8 mouse cellular contexts compared by ENCODE assay signal in the genomic region with DNA sequence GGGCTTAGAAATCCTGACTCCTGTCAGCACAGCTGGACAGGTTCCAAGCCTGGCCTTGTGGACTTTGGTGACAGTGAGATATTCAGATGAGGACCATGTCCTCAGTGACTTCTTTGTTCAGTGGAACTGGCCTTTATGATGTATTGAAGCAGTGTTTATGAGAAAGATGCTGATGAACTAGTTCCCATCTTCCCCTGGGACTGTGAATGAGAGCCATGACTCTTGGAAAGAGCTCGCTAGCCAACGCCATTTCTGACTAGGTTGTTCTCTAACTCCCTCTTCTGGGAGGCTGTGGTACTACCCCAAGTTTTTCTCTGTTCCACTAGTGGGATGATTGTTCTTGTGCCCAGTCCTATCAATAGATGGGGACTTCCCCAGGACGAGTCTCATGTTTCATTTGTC. TPM values are rescaled to one million over a fixed set of nuclear protein-coding genes. Genes with fewer than 3 reads are reported as not detected.
DNase-seq lines count a peak whose midpoint lies in the region; ATAC-seq lines count a peak whose summit lies in the region.

No protein-coding gene starts in this region.

- intact Hi-C loops in left cerebral cortex, postnatal 14 days (cut with DNase I) = no loop called here

- ATAC-seq in common myeloid progenitor, adult 5-6 weeks (replicated peaks; ENCODE audit: low read depth, poor library complexity, severe bottlenecking) = peak; percentile 78
- ATAC-seq in inflammation-experienced regulatory T-cells, adult 6 months = peak; percentile 86

- peak; percentile 37 for DNase-seq in ovary, postnatal 14 days (ENCODE audit: low spot score)
- DNase-seq in ovary, postnatal 36 days (ENCODE audit: low spot score) = no peak
- DNase-seq in T-cell, adult 2 months (ENCODE audit: low spot score) = peak; percentile 58
- peak; percentile 57 to 73 for DNase-seq in left cerebral cortex, postnatal 14 days (ENCODE audit: low spot score in 2 of 2)
- peak; percentile 83 for DNase-seq in naive thymus-derived CD4-positive, alpha-beta T cell, adult 2 months (ENCODE audit: low read depth)
- no peak for DNase-seq in urinary bladder, adult 2 months (ENCODE audit: low spot score)

RNA-seq across cellular contexts. Expression of a gene that starts 57.7 kb away (rescaled TPM):
- not detected in 2 replicates for total RNA-seq in common myeloid progenitor, adult 5-6 weeks (2017)
- polyA plus RNA-seq in inflammation-experienced regulatory T-cells, adult 6 months (2017; shearing (Covaris generic)) = under 1 TPM in 2 of 3 experiments, not detected in 1; 0.40 to 0.73 TPM
- total RNA-seq in left cerebral cortex, postnatal 14 days (2021) = not detected
- polyA plus RNA-seq in urinary bladder, adult 2 months (2012; rRNA removed) = not detected in 2 replicates

Comparison
In these comparisons a context has a peak if more than half of its experiments do, and no peak if none do; other contexts are left out.
1. DNase-seq: peak in ovary, postnatal 14 days (single experiment), T-cell, adult 2 months (single experiment), left cerebral cortex, postnatal 14 days (2 of 2) and naive thymus-derived CD4-positive, alpha-beta T cell, adult 2 months (single experiment); none in ovary, postnatal 36 days (single experiment) and urinary bladder, adult 2 months (single experiment).